Comparison of ENCODE assay signal across 14 mouse cellular contexts in genomic region chr16:38756572-38756971, GRCm38 (mm10). TPM values are rescaled to one million over a fixed set of nuclear protein-coding genes. Genes with fewer than 3 reads are reported as not detected.
DNase-seq lines count a peak whose midpoint lies in the region; ATAC-seq and TF ChIP-seq lines count a peak whose summit lies in the region.
"Had no signal": no experiment of that assay in that cellular context is flagged by ENCODE, and none has a peak within 500 bp of the region (broad histone marks: within the 10 kb centered on the region; RNA-seq: fewer than 3 reads in every experiment).

No protein-coding gene starts in this region.

- H3K79me2 ChIP-seq in heart, adult 2 months (replicated peaks; ENCODE audit: control insufficient read depth, insufficient read depth, low read length): no peaks in the 10 kb centered on the region

- peak overlapping the region; percentile 8 for H3K27ac ChIP-seq in heart, adult 2 months
- H3K27ac ChIP-seq in kidney, embryonic 14.5 days (ENCODE audit: low read depth, low read length): peak overlapping the region; percentile 13; the same call in 1 of the 2 replicates
- peak overlapping the region; percentile 30; the same call in 1 of the 2 replicates for H3K27ac ChIP-seq in heart, postnatal 0 days (ENCODE audit: low read depth)
- H3K27ac ChIP-seq in neural tube, embryonic 15.5 days (replicated peaks): no peak overlapping the region

- no peak overlapping the region for H3K4me2 ChIP-seq in kidney, embryonic 14.5 days (replicated peaks; ENCODE audit: low read depth, low read length)
- no peak overlapping the region for H3K4me2 ChIP-seq in heart, postnatal 0 days (ENCODE audit: low read depth, low read length)
- no peak overlapping the region for H3K4me2 ChIP-seq in neural tube, embryonic 15.5 days

- intact Hi-C loops in heart, adult 2 months (cut with DNase I): loop anchor here (1.0 to 2.0 kb wide), 2 partner anchors 12 to 14 kb away; partner anchors contain the start of gene B4galt4
- intact Hi-C loops in heart, postnatal 25 days (cut with DNase I): loop anchor here (2.0 kb wide), 1 partner anchor 26 kb away; no protein-coding TSS in a partner anchor

- no peak for ATAC-seq in kidney, embryonic 14.5 days (ENCODE audit: low FRiP score, low TSS enrichment)
- no peak for ATAC-seq in heart, postnatal 0 days (ENCODE audit: insufficient read depth, low read depth)
- no peak for ATAC-seq in neural tube, embryonic 15.5 days (ENCODE audit: low FRiP score)

- H3K4me1 ChIP-seq in heart, adult 2 months (ENCODE audit: control insufficient read depth, insufficient read depth, low read length): peaks cover 7% of the 10 kb centered on the region
- peaks cover 3% of the 10 kb centered on the region; the same call in 1 of the 2 replicates for H3K4me1 ChIP-seq in kidney, embryonic 14.5 days (ENCODE audit: control insufficient read depth, insufficient read depth, low read length)
- H3K4me1 ChIP-seq in heart, postnatal 0 days (ENCODE audit: control insufficient read depth, insufficient read depth): 0 out of 2 replicates have a peak, but pooled peaks cover 11% of the 10 kb centered on the region
- H3K4me1 ChIP-seq in neural tube, embryonic 15.5 days: no peaks in the 10 kb centered on the region

- DNase-seq in heart, adult 2 months: no peak
- DNase-seq in heart, postnatal 25 days (ENCODE audit: low spot score): no peak
- no peak for DNase-seq in kidney, adult 11 months
- peak; percentile 66 for DNase-seq in 3T3-L1 (ENCODE audit: low read depth, low spot score)
- DNase-seq in heart, postnatal 0 days (ENCODE audit: low spot score): no peak
- DNase-seq in layer of hippocampus, adult 8-10 months (ENCODE audit: low spot score in 2 of 2): no peak
- DNase-seq: cerebellum, adult 18-20 months; right cerebral cortex, postnatal 4 days; thymus, postnatal 4 days had no signal

- no peak for TF ChIP-seq EP300 in heart, adult 2 months (IDR thresholded peaks at IDR 0.05; ENCODE audit: insufficient read depth, low read depth, low read length)
- no peak for TF ChIP-seq EP300 in heart, postnatal 0 days (IDR thresholded peaks at IDR 0.05; ENCODE audit: low read depth)

- WGBS in heart, adult 2 months: 58% methylated on average over 4 of the region's 4 CpGs
- whole genome bisulfite sequencing in kidney, embryonic 14.5 days: 71% methylated on average over 4 of the region's 4 CpGs
- WGBS in heart, postnatal 0 days: 54% methylated on average over 4 of the region's 4 CpGs
- WGBS in neural tube, embryonic 15.5 days: 83% methylated on average over 4 of the region's 4 CpGs

- no peak overlapping the region for H3K9ac ChIP-seq in heart, adult 2 months (ENCODE audit: low read depth, low read length)
- H3K9ac ChIP-seq in kidney, embryonic 14.5 days (ENCODE audit: low read depth, low read length): no peak overlapping the region
- H3K9ac ChIP-seq in heart, postnatal 0 days (replicated peaks; ENCODE audit: low read depth, low read length): no peak overlapping the region
- H3K9ac ChIP-seq in neural tube, embryonic 15.5 days (replicated peaks): no peak overlapping the region

- no peaks in the 10 kb centered on the region for H3K27me3 ChIP-seq in heart, adult 2 months (ENCODE audit: control insufficient read depth, insufficient read depth, low read length)
- no peaks in the 10 kb centered on the region for H3K27me3 ChIP-seq in kidney, embryonic 14.5 days (ENCODE audit: control insufficient read depth, insufficient read depth, low read length)
- no peaks in the 10 kb centered on the region for H3K27me3 ChIP-seq in heart, postnatal 0 days (ENCODE audit: control insufficient read depth, insufficient read depth, low read length)
- no peaks in the 10 kb centered on the region for H3K27me3 ChIP-seq in neural tube, embryonic 15.5 days (replicated peaks)

- TF ChIP-seq POLR2A in heart, adult 2 months (IDR thresholded peaks at IDR 0.05; ENCODE audit: insufficient read depth, low read depth, low read length): no peak

- no peak for TF ChIP-seq CTCF in heart, adult 2 months (IDR thresholded peaks at IDR 0.05)
- TF ChIP-seq CTCF in heart, postnatal 0 days (IDR thresholded peaks at IDR 0.05; ENCODE audit: low read depth): no peak

- peaks cover 11% of the 10 kb centered on the region for H3K36me3 ChIP-seq in heart, adult 2 months (ENCODE audit: control insufficient read depth, insufficient read depth, low read length)
- peaks cover 14% of the 10 kb centered on the region; the same call in 1 of the 2 replicates for H3K36me3 ChIP-seq in kidney, embryonic 14.5 days (ENCODE audit: control insufficient read depth, insufficient read depth, low read length)
- H3K36me3 ChIP-seq in heart, postnatal 0 days (replicated peaks; ENCODE audit: control insufficient read depth, insufficient read depth, low read length): peaks cover 18% of the 10 kb centered on the region; the same call in 1 of the 2 replicates
- H3K36me3 ChIP-seq in neural tube, embryonic 15.5 days: peaks cover 40% of the 10 kb centered on the region
- H3K36me3 ChIP-seq: G1E had no signal

- no peak overlapping the region for H3K4me3 ChIP-seq in heart, adult 2 months
- no peak overlapping the region for H3K4me3 ChIP-seq in kidney, embryonic 14.5 days (ENCODE audit: low read length)
- H3K4me3 ChIP-seq in heart, postnatal 0 days (ENCODE audit: low read depth, low read length): no peak overlapping the region
- no peak overlapping the region for H3K4me3 ChIP-seq in neural tube, embryonic 15.5 days (replicated peaks)
- H3K4me3 ChIP-seq: erythroblast, embryonic 14.5 days had no signal

- no peaks in the 10 kb centered on the region for H3K9me3 ChIP-seq in kidney, embryonic 14.5 days (ENCODE audit: control insufficient read depth, low read length)
- no peaks in the 10 kb centered on the region for H3K9me3 ChIP-seq in heart, postnatal 0 days (replicated peaks; ENCODE audit: control insufficient read depth, low read length)
- H3K9me3 ChIP-seq in neural tube, embryonic 15.5 days (replicated peaks): no peaks in the 10 kb centered on the region
- H3K9me3 ChIP-seq: G1E had no signal

RNA-seq across cellular contexts. Expression of gene B4galt4, which starts 14.5 kb away (rescaled TPM):
- 10 to 100 TPM in 1 of 2 experiments, 1 to 10 TPM in 1; 8.1 to 13.2 TPM for total RNA-seq in heart, adult 2 months (2021)
- polyA plus RNA-seq in heart, adult 2 months (2012; rRNA removed): 6.4 and 9.6 TPM in 2 replicates
- total RNA-seq in heart, postnatal 25 days (2021): 10 to 100 TPM in 1 of 2 experiments, 1 to 10 TPM in 1; 9.2 to 11.0 TPM
- polyA plus RNA-seq in kidney, embryonic 14.5 days (2014; fragmentation: Nextera tagmentation; extraction: Ambion mirVana): 24.5 and 32.7 TPM in 2 replicates
- total RNA-seq in heart, postnatal 0 days (2014; rRNA removed; ENCODE audit: low replicate concordance): 12.4 and 26.6 TPM in 2 replicates
- 12.6 and 14.5 TPM in 2 replicates for polyA plus RNA-seq in heart, postnatal 0 days (2015; fragmentation: Nextera tagmentation; extraction: Ambion mirVana)
- polyA plus RNA-seq in neural tube, embryonic 15.5 days (2015; fragmentation: Nextera tagmentation; extraction: Ambion mirVana): 32.4 and 36.3 TPM in 2 replicates
- 10 to 100 TPM; 31.4 to 39.8 (median 34.5) TPM for total RNA-seq in layer of hippocampus, adult 8-10 months (2022)
- total RNA-seq: G1E had no signal
- polyA plus RNA-seq: erythroblast, embryonic 14.5 days; G1E had no signal

RNA-seq across cellular contexts. Expression of gene Arhgap31, which starts 43.5 kb away (rescaled TPM):
- 10 to 100 TPM; 38.2 to 41.2 TPM for total RNA-seq in heart, adult 2 months (2021)
- 14.1 and 20.1 TPM in 2 replicates for polyA plus RNA-seq in heart, adult 2 months (2012; rRNA removed)
- 10 to 100 TPM; 34.8 to 48.2 TPM for total RNA-seq in heart, postnatal 25 days (2021)
- 7.3 and 10.0 TPM in 2 replicates for polyA plus RNA-seq in kidney, embryonic 14.5 days (2014; fragmentation: Nextera tagmentation; extraction: Ambion mirVana)
- 60.6 and 63.5 TPM in 2 replicates for total RNA-seq in heart, postnatal 0 days (2014; rRNA removed; ENCODE audit: low replicate concordance)
- 15.0 and 15.7 TPM in 2 replicates for polyA plus RNA-seq in heart, postnatal 0 days (2015; fragmentation: Nextera tagmentation; extraction: Ambion mirVana)
- 5.9 and 6.0 TPM in 2 replicates for polyA plus RNA-seq in neural tube, embryonic 15.5 days (2015; fragmentation: Nextera tagmentation; extraction: Ambion mirVana)
- 10 to 100 TPM; 19.7 to 21.7 (median 20.6) TPM for total RNA-seq in layer of hippocampus, adult 8-10 months (2022)

RNA-seq across cellular contexts. Expression of gene Upk1b, which starts 43.6 kb away (rescaled TPM):
- total RNA-seq in heart, adult 2 months (2021): 1 to 10 TPM; 3.2 to 3.8 TPM
- 8.4 and 10.2 TPM in 2 replicates for polyA plus RNA-seq in heart, adult 2 months (2012; rRNA removed)
- 1 to 10 TPM; 4.4 to 6.8 TPM for total RNA-seq in heart, postnatal 25 days (2021)
- 1.6 and 2.2 TPM in 2 replicates for polyA plus RNA-seq in kidney, embryonic 14.5 days (2014; fragmentation: Nextera tagmentation; extraction: Ambion mirVana)
- 19.4 and 75.5 TPM in 2 replicates for total RNA-seq in heart, postnatal 0 days (2014; rRNA removed; ENCODE audit: low replicate concordance)
- polyA plus RNA-seq in heart, postnatal 0 days (2015; fragmentation: Nextera tagmentation; extraction: Ambion mirVana): 13.8 and 13.9 TPM in 2 replicates
- polyA plus RNA-seq in neural tube, embryonic 15.5 days (2015; fragmentation: Nextera tagmentation; extraction: Ambion mirVana): 0.97 and 2.2 TPM in 2 replicates
- total RNA-seq in layer of hippocampus, adult 8-10 months (2022): 1 to 10 TPM; 3.1 to 5.1 (median 3.7) TPM
- polyA plus RNA-seq: activated CD4-positive, CD25-positive, alpha-beta regulatory T cell, adult 4 months; erythroblast, embryonic 14.5 days; G1E had no signal
